Mouse (Mus musculus): ENCODE data around the gene Tmem202. TPM values are rescaled to one million over a fixed set of nuclear protein-coding genes. Genes with fewer than 3 reads are reported as not detected.

Gene Tmem202
- polyA plus RNA-seq (2014; fragmentation: Illumina TruSeq; extraction: RNeasy Lipid Tissue Mini Kit (QIAGEN cat#74804); ENCODE audit: low read depth, low replicate concordance), result 71.7 TPM

GRCm38 (mm10) chr9:59539441-59540137 lies at the start of gene Tmem202, which contains the start of gene Hexa:
Gene Tmem202 (minus strand): TSS chr9:59539847.
Gene Hexa (plus strand): TSS chr9:59539540.

DNA sequence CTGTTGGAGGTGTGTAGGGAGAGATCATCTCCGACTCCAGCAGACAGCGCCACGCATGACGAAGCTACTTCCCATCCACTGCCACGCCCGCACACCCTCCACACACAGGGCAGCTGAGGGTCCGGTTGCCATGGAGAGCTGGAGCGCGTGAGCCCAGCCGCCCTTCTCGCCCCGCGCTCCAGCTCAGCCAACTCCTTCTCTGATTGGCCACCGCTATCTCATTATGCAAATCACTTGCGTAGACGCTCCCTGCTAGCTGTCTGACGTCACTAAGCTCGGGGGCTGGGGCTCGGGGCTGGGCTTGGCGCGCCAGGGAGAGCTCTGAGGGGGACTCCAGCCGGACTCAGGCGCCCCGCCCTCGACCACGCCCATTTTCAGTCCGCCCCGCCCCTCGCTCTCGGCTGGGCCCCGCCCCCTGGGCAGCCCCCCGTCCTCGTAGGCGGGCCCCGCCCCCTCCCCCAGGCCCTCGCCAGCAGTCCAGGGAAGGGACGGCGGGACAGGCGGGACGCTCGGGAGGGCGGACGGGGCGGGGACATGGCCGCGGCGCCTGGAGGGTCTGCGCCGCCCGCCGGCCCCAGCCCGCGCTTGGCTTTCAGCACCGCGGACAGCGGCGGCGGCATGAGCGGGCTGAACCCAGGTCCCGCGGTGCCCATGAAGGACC lies 38.3 kb upstream of the Tmem202 start, which contains the start of gene Celf6:
Celf6 (plus strand) TSS at position 74 of the 661 bp plus-strand sequence.

DNA sequence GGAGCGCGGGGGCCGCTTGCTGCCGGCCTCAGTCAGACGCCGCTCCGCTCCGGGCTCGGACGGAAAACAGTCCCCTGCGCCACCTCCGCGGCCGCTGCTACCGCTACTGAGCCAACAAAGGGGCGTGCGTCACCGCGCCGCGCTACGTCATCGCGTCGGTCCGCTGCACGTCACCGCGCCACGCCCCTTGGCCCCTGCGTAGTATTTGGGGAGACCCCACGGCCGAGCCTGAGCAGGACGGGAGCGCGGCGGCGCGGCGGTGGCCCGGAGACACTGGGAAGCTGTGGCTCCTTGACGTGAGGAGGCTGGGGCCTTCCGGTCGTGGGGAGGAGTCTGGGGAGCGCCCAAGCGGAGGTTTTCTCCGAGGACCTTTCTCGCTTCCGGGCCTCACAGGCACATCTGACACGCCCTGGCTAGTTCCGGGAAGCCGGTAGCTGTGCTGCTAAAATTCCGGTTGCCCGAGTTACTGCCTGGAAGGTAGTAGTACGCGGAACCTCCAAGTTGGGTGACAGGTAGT lies 53.0 kb downstream of the Tmem202 start, which contains the start of gene Arih1:
Arih1 (minus strand) TSS at position 70 of the 517 bp plus-strand sequence.

Other genes with a start within 250 kb of the Tmem202 start
- gene Adpgk, start 248.3 kb downstream of the Tmem202 start, polyA plus RNA-seq (2014; fragmentation: Illumina TruSeq; extraction: RNeasy Lipid Tissue Mini Kit (QIAGEN cat#74804); ENCODE audit: low read depth, low replicate concordance), result 11.1 TPM
- gene Bbs4, start 186.3 kb downstream of the Tmem202 start, polyA plus RNA-seq (2014; fragmentation: Illumina TruSeq; extraction: RNeasy Lipid Tissue Mini Kit (QIAGEN cat#74804); ENCODE audit: low read depth, low replicate concordance), result 26.5 TPM
- 503 TPM for gene Arih1, start 53.2 kb downstream of the Tmem202 start, polyA plus RNA-seq (2014; fragmentation: Illumina TruSeq; extraction: RNeasy Lipid Tissue Mini Kit (QIAGEN cat#74804); ENCODE audit: low read depth, low replicate concordance)
- 37.2 TPM for gene Hexa, start 307 bp downstream of the Tmem202 start, polyA plus RNA-seq (2014; fragmentation: Illumina TruSeq; extraction: RNeasy Lipid Tissue Mini Kit (QIAGEN cat#74804); ENCODE audit: low read depth, low replicate concordance)
- gene Celf6, start 38.1 kb upstream of the Tmem202 start, polyA plus RNA-seq (2014; fragmentation: Illumina TruSeq; extraction: RNeasy Lipid Tissue Mini Kit (QIAGEN cat#74804); ENCODE audit: low read depth, low replicate concordance), result 3.1 TPM
- 32.6 TPM for gene Parp6, start 77.4 kb upstream of the Tmem202 start, polyA plus RNA-seq (2014; fragmentation: Illumina TruSeq; extraction: RNeasy Lipid Tissue Mini Kit (QIAGEN cat#74804); ENCODE audit: low read depth, low replicate concordance)
- 30.2 TPM for gene Pkm, start 116.5 kb upstream of the Tmem202 start, polyA plus RNA-seq (2014; fragmentation: Illumina TruSeq; extraction: RNeasy Lipid Tissue Mini Kit (QIAGEN cat#74804); ENCODE audit: low read depth, low replicate concordance)
- gene Gramd2, start 140.3 kb upstream of the Tmem202 start, polyA plus RNA-seq (2014; fragmentation: Illumina TruSeq; extraction: RNeasy Lipid Tissue Mini Kit (QIAGEN cat#74804); ENCODE audit: low read depth, low replicate concordance), result 4.1 TPM
- gene Senp8, start 210.9 kb upstream of the Tmem202 start, polyA plus RNA-seq (2014; fragmentation: Illumina TruSeq; extraction: RNeasy Lipid Tissue Mini Kit (QIAGEN cat#74804); ENCODE audit: low read depth, low replicate concordance), result 16.2 TPM
- gene Myo9a, start 211.0 kb upstream of the Tmem202 start, polyA plus RNA-seq (2014; fragmentation: Illumina TruSeq; extraction: RNeasy Lipid Tissue Mini Kit (QIAGEN cat#74804); ENCODE audit: low read depth, low replicate concordance), result 116 TPM

All from testis, adult 10 weeks (tissue).